Mouse (Mus musculus): ENCODE measurements around the gene Pkmyt1.

DNA sequence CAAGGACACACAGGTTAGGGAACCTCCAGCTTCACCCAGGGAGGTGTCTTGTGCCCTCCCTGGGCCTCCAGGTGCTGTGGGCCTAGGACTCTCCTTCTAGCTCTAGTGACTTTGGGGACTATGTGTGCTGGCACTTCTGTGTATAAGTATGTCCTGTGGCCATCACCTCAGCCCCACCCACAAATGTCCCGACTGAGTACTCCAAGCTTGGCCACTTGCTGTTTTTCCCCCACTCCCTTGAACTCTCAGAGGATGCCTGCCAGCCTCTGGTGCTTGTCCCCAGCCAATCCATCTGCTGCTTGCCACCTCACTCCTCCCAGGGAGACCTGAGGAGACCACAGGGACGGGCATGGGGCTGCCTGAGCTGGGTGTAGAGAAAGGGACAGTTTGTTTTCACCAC is 52.3 kb downstream of the Pkmyt1 start:
- TF ChIP-seq CTCF (IDR thresholded peaks at IDR 0.05; ENCODE audit: low read depth, low read length) (no peak), POLR2A (IDR thresholded peaks at IDR 0.05; ENCODE audit: borderline replicate concordance, low read depth, low read length) (no peak)
